Mouse (Mus musculus): Measurements from ENCODE around the gene Gns.

Gns gene

GRCm38 (mm10) chr10:121432041-121432634 is 67.2 kb downstream of the Gns start:
- no peak for DNase-seq

DNA sequence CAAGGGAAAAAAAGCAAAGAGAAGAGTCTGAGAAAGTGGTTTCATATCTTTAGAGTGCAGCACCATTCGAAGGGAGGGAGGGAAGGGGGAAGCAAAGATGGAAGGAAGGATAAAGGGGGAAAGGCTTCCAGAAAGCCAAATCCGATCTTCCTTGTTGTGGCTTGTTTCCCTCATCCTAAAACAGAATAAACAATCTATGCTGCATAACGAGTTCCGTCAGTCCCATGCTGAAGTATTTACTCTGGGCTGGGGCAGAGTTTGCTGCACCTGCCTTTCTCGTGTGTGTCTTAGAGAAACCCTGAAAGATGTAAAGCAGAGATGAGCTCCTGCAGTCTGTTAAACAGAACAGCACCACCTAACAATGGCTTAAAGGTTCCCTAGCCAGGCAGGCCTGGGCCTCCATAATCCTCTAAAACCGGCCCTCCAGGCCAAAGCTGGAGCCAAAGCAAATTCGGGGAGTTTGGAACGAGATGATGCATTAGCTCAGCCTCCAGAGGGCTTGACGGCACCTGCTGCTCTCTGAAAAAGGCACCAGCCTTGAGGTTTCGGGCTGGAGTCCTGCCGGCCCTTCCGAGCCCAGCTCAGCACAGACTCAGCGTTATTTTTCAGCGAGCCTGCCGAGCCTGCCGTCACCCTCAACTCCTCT is 67.9 kb downstream of the Gns start:
- DNase-seq, result no peak

- DNase-seq, result no peak
These were observed 69.7 kb downstream of the Gns start for GRCm38 (mm10) chr10:121434441-121435103.

GRCm38 (mm10) chr10:121435546-121436257 is 70.8 kb downstream of the Gns start:
- no peak for DNase-seq

GRCm38 (mm10) chr10:121436258-121436645 is 71.4 kb downstream of the Gns start:
- no peak for DNase-seq

GRCm38 (mm10) chr10:121436693-121437092 is 71.8 kb downstream of the Gns start:
- DNase-seq, result no peak

- DNase-seq, result no peak
These were observed 73.2 kb downstream of the Gns start for GRCm38 (mm10) chr10:121438109-121438508.

DNA sequence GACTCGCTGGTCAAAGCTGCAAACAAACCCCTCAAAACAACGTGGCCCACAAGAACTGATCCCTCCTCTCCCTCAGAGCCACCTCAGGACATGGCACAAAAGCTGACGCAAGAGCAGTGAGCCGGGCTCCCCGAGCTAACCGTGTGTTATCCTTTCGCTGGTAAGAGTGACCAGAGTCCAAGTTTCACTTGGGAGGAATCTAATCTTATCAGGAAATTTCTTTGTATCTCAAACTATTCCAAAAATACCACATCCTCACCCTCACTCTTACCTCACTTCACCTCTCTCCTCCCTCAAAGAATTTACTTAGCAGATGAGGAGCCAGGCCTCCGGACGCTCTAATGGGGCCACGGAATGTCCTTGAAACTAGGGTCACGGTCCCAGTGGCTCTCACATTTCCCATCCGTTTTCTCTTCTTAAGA is 74.4 kb downstream of the Gns start:
- no peak for DNase-seq

DNA sequence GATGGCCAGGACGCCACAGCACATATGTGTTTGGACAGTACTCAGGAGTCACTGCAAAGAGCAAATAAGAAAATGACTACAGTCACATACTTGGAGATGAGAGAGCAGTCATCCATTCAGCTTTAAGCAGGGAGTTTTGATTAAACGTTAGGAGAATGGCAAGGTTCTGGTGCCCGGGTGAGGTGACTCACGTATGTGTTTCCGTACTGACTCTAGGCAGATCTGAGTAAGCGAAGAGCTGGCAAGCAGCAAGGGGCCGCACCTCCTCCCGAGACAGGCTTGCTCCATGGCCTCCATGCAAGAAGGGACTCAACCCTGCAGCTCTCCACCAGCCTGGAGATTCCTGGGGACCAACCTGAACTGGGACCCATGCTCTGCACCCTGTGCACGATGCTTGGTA is 78.9 kb downstream of the Gns start:
- no peak for DNase-seq

- DNase-seq, result no peak
These were observed 79.3 kb downstream of the Gns start for GRCm38 (mm10) chr10:121444198-121444597.

- DNase-seq, result no peak
These were observed 80.9 kb downstream of the Gns start for GRCm38 (mm10) chr10:121445808-121446207.

Measured in liver (tissue).